Mouse (Mus musculus) hindbrain, embryonic 10.5 days (tissue): ENCODE measurements at regions not wholly inside any gene's neighbourhood (a gene's known extent, or its start where the extent isn't known, plus 50 kb on each side); places are given as distances from the start of the nearest gene placed in this dataset.

Source experiments
- DNase-seq: peaks from one replicate; pipeline ENCODE4 v3.0.0-alpha.2; 2017; ENCODE audit warnings: low spot score
- H3K27ac ChIP-seq: fragments of 300-500 bp; sonication (generic); 2 replicates; pipeline ENCODE4 v1.5.1; 2016; ENCODE audit warnings: mild to moderate bottlenecking, moderate library complexity
- H3K27me3 ChIP-seq: fragments of 300-500 bp; sonication (generic); 2 replicates; pipeline ENCODE4 v1.6.1; 2016; ENCODE audit warnings: mild to moderate bottlenecking; ENCODE audit not compliant: poor library complexity, insufficient read depth, severe bottlenecking
- H3K36me3 ChIP-seq: fragments of 300-500 bp; sonication (generic); 2 replicates; pipeline ENCODE4 v1.6.1; 2016; ENCODE audit warnings: mild to moderate bottlenecking, moderate library complexity
- H3K4me1 ChIP-seq: fragments of 300-500 bp; sonication (generic); replicated peaks from 2 replicates; pipeline ENCODE4 v1.6.1; 2016; ENCODE audit warnings: mild to moderate bottlenecking
- H3K4me3 ChIP-seq: fragments of 300-500 bp; sonication (generic); 2 replicates; pipeline ENCODE4 v1.5.1; 2016; ENCODE audit warnings: mild to moderate bottlenecking, moderate library complexity
- H3K9me3 ChIP-seq: fragments of 300-500 bp; sonication (generic); 2 replicates; pipeline ENCODE4 v1.6.1; 2016; ENCODE audit warnings: mild to moderate bottlenecking, moderate library complexity
- WGBS: fragments of 180-500 bp; shearing (Covaris S2); methylation state at CpG from one replicate; pipeline ENCODE4 v1.1.7; 2016; 5-methylcytosine and 5-hydroxymethylcytosine counted together

- no peaks in the 10 kb centered on the region for H3K27me3 ChIP-seq
These were observed 670.7 kb downstream of the Poteg start for GRCm38 (mm10) chr8:28117997-28118778.

GRCm38 (mm10) chr8:28125021-28125420 is 677.6 kb downstream of the Poteg start:
- H3K27ac ChIP-seq: no peak overlapping the region
- H3K27me3 ChIP-seq: no peaks in the 10 kb centered on the region
- H3K4me1 ChIP-seq: no peaks in the 10 kb centered on the region
- WGBS: 58% methylated on average over 3 of the region's 3 CpGs
- no peaks in the 10 kb centered on the region for H3K36me3 ChIP-seq
- DNase-seq: no peak
- no peaks in the 10 kb centered on the region for H3K9me3 ChIP-seq
- no peak overlapping the region for H3K4me3 ChIP-seq

More at GRCm38 (mm10) chr8:28117997-28118778, 670.7 kb downstream of the Poteg start:
- H3K4me1 ChIP-seq: no peaks in the 10 kb centered on the region; the same call in 1 of the 2 replicates
- peak; percentile 6 for DNase-seq
- no peaks in the 10 kb centered on the region for H3K9me3 ChIP-seq
- 58% methylated on average over 7 of the region's 7 CpGs for WGBS
- H3K27ac ChIP-seq: 0 out of 2 replicates have a peak overlapping the region, but pooled peaks have one; percentile 19
- no peaks in the 10 kb centered on the region for H3K36me3 ChIP-seq
- no peak overlapping the region for H3K4me3 ChIP-seq

GRCm38 (mm10) chr8:28141916-28142315 is 694.4 kb downstream of the Poteg start:
- Histone ChIP-seq H3K36me3 (no peaks in the 10 kb centered on the region), H3K27ac (no peak overlapping the region), H3K9me3 (no peaks in the 10 kb centered on the region), H3K4me3 (no peak overlapping the region), H3K27me3 (no peaks in the 10 kb centered on the region), H3K4me1 (no peaks in the 10 kb centered on the region)
- no peak for DNase-seq
- 24% methylated on average over 3 of the region's 3 CpGs for WGBS

- no peaks in the 10 kb centered on the region for H3K4me1 ChIP-seq
- WGBS: 83% methylated on average over 14 of the region's 14 CpGs
- H3K36me3 ChIP-seq: no peaks in the 10 kb centered on the region
- no peaks in the 10 kb centered on the region for H3K9me3 ChIP-seq
- no peak overlapping the region for H3K27ac ChIP-seq
- no peak for DNase-seq
- no peaks in the 10 kb centered on the region for H3K27me3 ChIP-seq
- no peak overlapping the region for H3K4me3 ChIP-seq
These were observed 701.4 kb downstream of the Poteg start for GRCm38 (mm10) chr8:28148599-28149452.

- Histone ChIP-seq H3K27ac (no peak overlapping the region), H3K27me3 (no peaks in the 10 kb centered on the region), H3K36me3 (no peaks in the 10 kb centered on the region), H3K9me3 (no peaks in the 10 kb centered on the region), H3K4me1 (no peaks in the 10 kb centered on the region), H3K4me3 (no peak overlapping the region)
- DNase-seq: no peak
- 81% methylated on average over 3 of the region's 3 CpGs for WGBS
These were observed 701.9 kb downstream of the Poteg start for GRCm38 (mm10) chr8:28149453-28149767.

GRCm38 (mm10) chr8:28160651-28161050 is 713.2 kb downstream of the Poteg start:
- H3K4me3 ChIP-seq: no peak overlapping the region
- 91% methylated on average over 4 of the region's 4 CpGs for WGBS
- DNase-seq: no peak

GRCm38 (mm10) chr8:28168036-28168435 is 720.6 kb downstream of the Poteg start:
- no peak for DNase-seq
- 0 out of 2 replicates have a peak, but pooled peaks cover 5% of the 10 kb centered on the region for H3K4me1 ChIP-seq
- H3K27me3 ChIP-seq: no peaks in the 10 kb centered on the region
- H3K9me3 ChIP-seq: no peaks in the 10 kb centered on the region
- WGBS: 48% methylated on average over 1 of the region's 1 CpGs
- H3K36me3 ChIP-seq: no peaks in the 10 kb centered on the region
- H3K4me3 ChIP-seq: no peak overlapping the region
- H3K27ac ChIP-seq: no peak overlapping the region

More at GRCm38 (mm10) chr8:28160651-28161050, 713.2 kb downstream of the Poteg start:
- H3K36me3 ChIP-seq: no peaks in the 10 kb centered on the region
- no peak overlapping the region for H3K27ac ChIP-seq
- H3K4me1 ChIP-seq: no peaks in the 10 kb centered on the region
- H3K9me3 ChIP-seq: no peaks in the 10 kb centered on the region
- no peaks in the 10 kb centered on the region for H3K27me3 ChIP-seq

- H3K4me1 ChIP-seq: 0 out of 2 replicates have a peak, but pooled peaks cover 5% of the 10 kb centered on the region
- H3K4me3 ChIP-seq: no peak overlapping the region
- no peak overlapping the region for H3K27ac ChIP-seq
- no peaks in the 10 kb centered on the region for H3K27me3 ChIP-seq
- DNase-seq: no peak
- WGBS: 57% methylated on average over 4 of the region's 4 CpGs
- H3K9me3 ChIP-seq: no peaks in the 10 kb centered on the region
- H3K36me3 ChIP-seq: no peaks in the 10 kb centered on the region
These were observed 724.0 kb downstream of the Poteg start for GRCm38 (mm10) chr8:28171456-28171855.

- WGBS: 68% methylated on average over 1 of the region's 1 CpGs
- H3K4me3 ChIP-seq: no peak overlapping the region
- no peaks in the 10 kb centered on the region for H3K4me1 ChIP-seq
- DNase-seq: no peak
- no peak overlapping the region for H3K27ac ChIP-seq
- H3K36me3 ChIP-seq: no peaks in the 10 kb centered on the region
- no peaks in the 10 kb centered on the region for H3K9me3 ChIP-seq
- H3K27me3 ChIP-seq: no peaks in the 10 kb centered on the region
These were observed 748.5 kb downstream of the Poteg start for GRCm38 (mm10) chr8:28195943-28196342.

- no peak overlapping the region for H3K4me3 ChIP-seq
- 82% methylated on average over 5 of the region's 5 CpGs for WGBS
- no peak for DNase-seq
- no peaks in the 10 kb centered on the region for H3K9me3 ChIP-seq
- H3K27me3 ChIP-seq: no peaks in the 10 kb centered on the region
- no peak overlapping the region for H3K27ac ChIP-seq
- peaks cover 5% of the 10 kb centered on the region for H3K4me1 ChIP-seq
- H3K36me3 ChIP-seq: no peaks in the 10 kb centered on the region
These were observed 788.1 kb downstream of the Poteg start for GRCm38 (mm10) chr8:28235562-28235961.

GRCm38 (mm10) chr8:28239411-28239810 is 791.9 kb downstream of the Poteg start:
- H3K9me3 ChIP-seq: no peaks in the 10 kb centered on the region
- H3K27me3 ChIP-seq: no peaks in the 10 kb centered on the region
- no peak overlapping the region for H3K27ac ChIP-seq
- peak; percentile 16 for DNase-seq
- no peak overlapping the region for H3K4me3 ChIP-seq
- peaks cover 5% of the 10 kb centered on the region for H3K4me1 ChIP-seq
- H3K36me3 ChIP-seq: no peaks in the 10 kb centered on the region
- 60% methylated on average over 7 of the region's 7 CpGs for WGBS

- Histone ChIP-seq H3K9me3 (no peaks in the 10 kb centered on the region), H3K27ac (no peak overlapping the region), H3K27me3 (no peaks in the 10 kb centered on the region), H3K4me3 (no peak overlapping the region), H3K36me3 (no peaks in the 10 kb centered on the region), H3K4me1 (peaks cover 6% of the 10 kb centered on the region; the same call in 1 of the 2 replicates)
- WGBS: 46% methylated on average over 9 of the region's 9 CpGs
- DNase-seq: peak; percentile 9
These were observed 805.1 kb downstream of the Poteg start for GRCm38 (mm10) chr8:28252399-28253240.
